Mouse (Mus musculus): ENCODE measurements around the gene Pafah2. TPM values are rescaled to one million over a fixed set of nuclear protein-coding genes. Genes with fewer than 3 reads are reported as not detected.
A peak's percentile ranks its signal among the peaks of the same experiment; 100 is the strongest.

Pafah2 gene
- total RNA-seq (2021): 10 to 100 TPM; 11.5 to 13.1 TPM
- long read RNA-seq, partial matches to known transcripts: 0 of 11 reads
- long read RNA-seq, other reads (novel, unspliced or antisense): 8 of 11 reads

- DNase-seq (ENCODE audit: low spot score in 2 of 2): peak; percentile 96 to 97
These were observed at the start of gene Pafah2 for GRCm38 (mm10) chr4:134395977-134396825. Gene Pafah2 (plus strand): TSS chr4:134396320.

GRCm38 (mm10) chr4:134348078-134348477, 48.0 kb upstream of the Pafah2 start:
- DNase-seq (ENCODE audit: low spot score in 2 of 2): no peak

GRCm38 (mm10) chr4:134348545-134348944, 47.6 kb upstream of the Pafah2 start:
- DNase-seq (ENCODE audit: low spot score in 2 of 2): no peak

- no peak for DNase-seq (ENCODE audit: low spot score in 2 of 2)
These were observed 46.3 kb upstream of the Pafah2 start for GRCm38 (mm10) chr4:134349829-134350228.

GRCm38 (mm10) chr4:134350641-134351040, 45.5 kb upstream of the Pafah2 start:
- DNase-seq (ENCODE audit: low spot score in 2 of 2): no peak

- DNase-seq (ENCODE audit: low spot score in 2 of 2): no peak
These were observed 44.5 kb upstream of the Pafah2 start for GRCm38 (mm10) chr4:134351329-134352260.

GRCm38 (mm10) chr4:134352261-134352707, 43.8 kb upstream of the Pafah2 start:
- DNase-seq (ENCODE audit: low spot score in 2 of 2): no peak

GRCm38 (mm10) chr4:134352929-134353328, 43.2 kb upstream of the Pafah2 start:
- DNase-seq (ENCODE audit: low spot score in 2 of 2): no peak

GRCm38 (mm10) chr4:134353527-134354409, 42.4 kb upstream of the Pafah2 start:
- DNase-seq (ENCODE audit: low spot score in 2 of 2): no peak

- DNase-seq (ENCODE audit: low spot score in 2 of 2): no peak
These were observed 40.2 kb upstream of the Pafah2 start for GRCm38 (mm10) chr4:134355841-134356452.

GRCm38 (mm10) chr4:134356591-134357460, 39.3 kb upstream of the Pafah2 start:
- peak; percentile 84 to 87 for DNase-seq (ENCODE audit: low spot score in 2 of 2)

- DNase-seq (ENCODE audit: low spot score in 2 of 2): no peak
These were observed 38.7 kb upstream of the Pafah2 start for GRCm38 (mm10) chr4:134357461-134357771.

- no peak for DNase-seq (ENCODE audit: low spot score in 2 of 2)
These were observed 36.5 kb upstream of the Pafah2 start for GRCm38 (mm10) chr4:134359649-134360048.

- no peak for DNase-seq (ENCODE audit: low spot score in 2 of 2)
These were observed 34.9 kb upstream of the Pafah2 start for GRCm38 (mm10) chr4:134361215-134361614.

GRCm38 (mm10) chr4:134362124-134362523, 34.0 kb upstream of the Pafah2 start:
- DNase-seq (ENCODE audit: low spot score in 2 of 2): peak in 1 of 2 experiments; percentile 38

- no peak for DNase-seq (ENCODE audit: low spot score in 2 of 2)
These were observed 33.5 kb upstream of the Pafah2 start for GRCm38 (mm10) chr4:134362586-134362985.

- DNase-seq (ENCODE audit: low spot score in 2 of 2): no peak
These were observed 30.8 kb upstream of the Pafah2 start for GRCm38 (mm10) chr4:134365280-134365679.

- DNase-seq (ENCODE audit: low spot score in 2 of 2): peak; percentile 26 to 31
These were observed 25.4 kb upstream of the Pafah2 start for GRCm38 (mm10) chr4:134370649-134371221.

- peak in 1 of 2 experiments; percentile 38 for DNase-seq (ENCODE audit: low spot score in 2 of 2)
These were observed 24.7 kb upstream of the Pafah2 start for GRCm38 (mm10) chr4:134371316-134371855.
